Mouse (Mus musculus) lung, postnatal 0 days (tissue): ENCODE results near the gene Spag6l. TPM values are rescaled to one million over a fixed set of nuclear protein-coding genes. Genes with fewer than 3 reads are reported as not detected.

Source experiments
- ATAC-seq: fragments of 200-750 bp; cut with Nextera tagmentation; 2 replicates; pipeline ENCODE4 v1.8.0; 2017; ENCODE audit warnings: moderate library complexity
- DNase-seq: peaks from one replicate; pipeline ENCODE4 v3.0.0-alpha.2; 2016; ENCODE audit warnings: low spot score
- H3K27ac ChIP-seq: fragments of 300-500 bp; sonication (generic); 2 replicates; pipeline ENCODE4 v1.5.1; 2014; ENCODE audit warnings: antibody characterized with exemption, mild to moderate bottlenecking, low read length, mixed read lengths
- H3K27me3 ChIP-seq: fragments of 300-500 bp; sonication (generic); replicated peaks from 2 replicates; pipeline ENCODE4 v1.6.1; 2014; ENCODE audit warnings: low read length, mixed read lengths; ENCODE audit not compliant: insufficient read depth
- H3K36me3 ChIP-seq: fragments of 300-500 bp; sonication (generic); 2 replicates; pipeline ENCODE4 v1.6.1; 2014; ENCODE audit warnings: low read length, mixed read lengths; ENCODE audit not compliant: insufficient read depth
- H3K4me1 ChIP-seq: fragments of 300-500 bp; sonication (generic); 2 replicates; pipeline ENCODE4 v1.6.1; 2014; ENCODE audit warnings: antibody characterized with exemption, low read depth, low read length, mixed read lengths; ENCODE audit not compliant: insufficient read depth
- H3K4me2 ChIP-seq: fragments of 300-500 bp; sonication (generic); replicated peaks from 2 replicates; pipeline ENCODE4 v1.6.1; 2014; ENCODE audit warnings: low read depth, mild to moderate bottlenecking, low read length, moderate library complexity, mixed read lengths
- H3K4me3 ChIP-seq: fragments of 300-500 bp; sonication (generic); 2 replicates; pipeline ENCODE4 v1.5.1; 2014; ENCODE audit warnings: low read depth, low read length
- H3K9ac ChIP-seq: fragments of 300-500 bp; sonication (generic); replicated peaks from 2 replicates; pipeline ENCODE4 v1.6.1; 2014; ENCODE audit warnings: low read depth, mild to moderate bottlenecking
- H3K9me3 ChIP-seq: fragments of 300-500 bp; sonication (generic); 2 replicates; pipeline ENCODE4 v1.6.1; 2016; ENCODE audit warnings: low read length, mixed read lengths
- CTCF ChIP-seq: IDR thresholded peaks from 2 replicates; pipeline ENCODE4 v1.5.1; 2016; ENCODE audit warnings: antibody characterized with exemption, mild to moderate bottlenecking
- EP300 ChIP-seq: IDR thresholded peaks from 2 replicates; pipeline ENCODE4 v1.6.1; 2016; ENCODE audit warnings: antibody characterized with exemption, mild to moderate bottlenecking, control low read depth
- WGBS: fragments of 180-500 bp; shearing (Covaris S2); extraction: QIAGEN DNeasy Blood & Tissue Kit; methylation state at CpG from one replicate; pipeline ENCODE4 v1.1.7; 2014; 5-methylcytosine and 5-hydroxymethylcytosine counted together
- polyA plus RNA-seq: library from polyadenylated mRNA; unstranded; fragments of >200 nt; fragmentation: Nextera tagmentation; extraction: Ambion mirVana; gene quantifications from 2 replicates; pipeline ENCODE4 v1.2.1, GENCODE M21; 2015

Spag6l gene
- polyA plus RNA-seq: 13.0 and 14.1 TPM in 2 replicates

- DNase-seq: peak; percentile 60
- ATAC-seq: peak; percentile 57
- Histone ChIP-seq H3K9ac (no peak within 1 kb of the TSS), H3K27me3 (no peaks in the 10 kb centered on the region), H3K4me2 (peak within 1 kb of the TSS; percentile 70), H3K4me3 (peak within 1 kb of the TSS; percentile 35), H3K4me1 (0 out of 2 replicates have a peak, but pooled peaks cover 4% of the 10 kb centered on the region), H3K9me3 (no peaks in the 10 kb centered on the region), H3K27ac (no peak within 1 kb of the TSS), H3K36me3 (no peaks in the 10 kb centered on the region)
- 9% methylated on average over 33 of the region's 33 CpGs for WGBS
- TF ChIP-seq EP300 (no peak), CTCF (peak; percentile 50)
Measured at GRCm38 (mm10) chr16:16828757-16829615, at the start of gene Spag6l. Gene Spag6l (minus strand): TSS chr16:16829456.

- 89% methylated on average over 5 of the region's 5 CpGs for whole genome bisulfite sequencing
Measured at GRCm38 (mm10) chr16:16879025-16879424, 49.8 kb upstream of the Spag6l start.

GRCm38 (mm10) chr16:16870617-16871331, 41.5 kb upstream of the Spag6l start, which contains the start of the genes Top3b and Vpreb1:
Gene Top3b (plus strand): TSS chr16:16870736.
Gene Vpreb1 (minus strand): TSS chr16:16870843.
- Histone ChIP-seq H3K27me3 (no peaks in the 10 kb centered on the region), H3K27ac (peak within 1 kb of the TSS; percentile 95), H3K4me1 (peaks cover 8% of the 10 kb centered on the region; the same call in 1 of the 2 replicates), H3K4me2 (peak within 1 kb of the TSS; percentile 70), H3K4me3 (peak within 1 kb of the TSS; percentile 70), H3K36me3 (peaks cover 2% of the 10 kb centered on the region; the same call in 1 of the 2 replicates), H3K9me3 (no peaks in the 10 kb centered on the region), H3K9ac (peak within 1 kb of the TSS; percentile 83)
- WGBS: under 1% methylated on average over 43 of the region's 49 CpGs
- DNase-seq: peak; percentile 97
- peak; percentile 96 for ATAC-seq
- TF ChIP-seq CTCF (peak; percentile 55), EP300 (no peak; the same call in 1 of the 2 replicates)

More at GRCm38 (mm10) chr16:16879025-16879424, 49.8 kb upstream of the Spag6l start:
- Histone ChIP-seq H3K4me1 (no peaks in the 10 kb centered on the region), H3K27me3 (no peaks in the 10 kb centered on the region), H3K9ac (no peak overlapping the region), H3K9me3 (no peaks in the 10 kb centered on the region), H3K27ac (no peak overlapping the region), H3K4me3 (no peak overlapping the region), H3K4me2 (no peak overlapping the region), H3K36me3 (peaks cover 62% of the 10 kb centered on the region)
- ATAC-seq: no peak
- DNase-seq: no peak
- no peak for TF ChIP-seq CTCF
- no peak for TF ChIP-seq EP300

- H3K4me1 ChIP-seq: peaks cover 8% of the 10 kb centered on the region; the same call in 1 of the 2 replicates
- ATAC-seq: peak; percentile 2; the same call in 1 of the 2 replicates
- 0 out of 2 replicates have a peak, but pooled peaks have one; percentile 8 for TF ChIP-seq EP300
- TF ChIP-seq CTCF: no peak
- peak overlapping the region; percentile 95; the same call in 1 of the 2 replicates for H3K27ac ChIP-seq
- H3K9ac ChIP-seq: no peak overlapping the region
- no peaks in the 10 kb centered on the region for H3K27me3 ChIP-seq
- no peak for DNase-seq
- WGBS: 34% methylated on average over 7 of the region's 7 CpGs
- peak overlapping the region; percentile 70 for H3K4me2 ChIP-seq
- H3K9me3 ChIP-seq: no peaks in the 10 kb centered on the region
- H3K36me3 ChIP-seq: no peaks in the 10 kb centered on the region
- H3K4me3 ChIP-seq: peak overlapping the region; percentile 70
Measured at GRCm38 (mm10) chr16:16870241-16870616, 41.0 kb upstream of the Spag6l start.

- Histone ChIP-seq H3K4me2 (no peak overlapping the region), H3K36me3 (no peaks in the 10 kb centered on the region), H3K9ac (no peak overlapping the region), H3K4me1 (no peaks in the 10 kb centered on the region), H3K9me3 (no peaks in the 10 kb centered on the region), H3K27me3 (no peaks in the 10 kb centered on the region), H3K27ac (peak overlapping the region; percentile 63), H3K4me3 (no peak overlapping the region)
- DNase-seq: peak; percentile 71
- 23% methylated on average over 4 of the region's 5 CpGs for WGBS
- TF ChIP-seq EP300 (peak; percentile 49; the same call in 1 of the 2 replicates), CTCF (no peak)
- peak; percentile 58 for ATAC-seq
Measured at GRCm38 (mm10) chr16:16865696-16866561, 36.7 kb upstream of the Spag6l start.
